Mouse (Mus musculus) heart, adult 2 months (tissue): ENCODE data around the gene Clstn3.
"Not testable (repeated sequence)": the region's sequence is repeated elsewhere in the genome, so short reads cannot be mapped to it uniquely, and the experiment has no call there.

Experiments
- CTCF ChIP-seq: fragments of 200-600 bp; IDR thresholded peaks from 2 replicates; pipeline ENCODE4 v1.8.1; 2022; ENCODE audit warnings: antibody characterized with exemption, mild to moderate bottlenecking, moderate library complexity
- POLR2A ChIP-seq: fragments of 200-500 bp; IDR thresholded peaks from 2 replicates; pipeline ENCODE4 v1.6.1; 2011; ENCODE audit warnings: mild to moderate bottlenecking, low read depth, low read length, control low read depth; ENCODE audit not compliant: insufficient read depth

DNA sequence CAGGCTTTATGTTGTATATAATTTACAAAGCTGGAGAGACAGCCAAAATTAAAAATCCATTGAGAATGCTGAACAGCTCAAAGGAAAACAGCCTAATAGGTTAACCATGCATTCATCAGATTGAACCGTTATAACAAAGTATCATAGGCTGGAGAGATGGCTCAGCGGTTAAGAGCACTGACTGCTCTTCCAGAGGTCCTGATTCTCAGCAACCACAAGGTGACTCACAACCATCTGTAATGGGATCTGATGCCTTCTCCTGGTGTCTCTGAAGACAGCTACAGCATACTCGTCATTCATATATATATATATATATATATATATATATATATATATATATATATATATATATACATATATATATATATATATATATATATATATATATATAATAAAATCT lies 19.2 kb upstream of the Clstn3 start:
- TF ChIP-seq CTCF, POLR2A: not testable (repeated sequence)
